Mouse (Mus musculus): ENCODE data around the gene Adgrf5. TPM values are rescaled to one million over a fixed set of nuclear protein-coding genes. Genes with fewer than 3 reads are reported as not detected.

Gene Adgrf5
- polyA plus RNA-seq, 1 experiment, result 1.1 TPM

- no peak for TF ChIP-seq POLR2A (IDR thresholded peaks at IDR 0.05; ENCODE audit: insufficient read depth, low read length)
- no peak for TF ChIP-seq EP300 (IDR thresholded peaks at IDR 0.05; ENCODE audit: insufficient read depth, low read depth, low read length)
- TF ChIP-seq CTCF (IDR thresholded peaks at IDR 0.05; ENCODE audit: low read depth, low read length), result no peak
- no peaks in the 10 kb centered on the region for H3K9me3 ChIP-seq (replicated peaks; ENCODE audit: control insufficient read depth, insufficient read depth, low read length, poor library complexity, severe bottlenecking)
- no peaks in the 10 kb centered on the region for H3K36me3 ChIP-seq (ENCODE audit: control insufficient read depth, insufficient read depth, low read length, poor library complexity, severe bottlenecking)
- H3K4me3 ChIP-seq (ENCODE audit: low read depth, low read length), result no peak overlapping the region
- H3K9ac ChIP-seq (ENCODE audit: low read depth, poor library complexity, severe bottlenecking), result no peak overlapping the region
- peaks cover 6% of the 10 kb centered on the region for H3K4me1 ChIP-seq (ENCODE audit: control insufficient read depth, insufficient read depth, low read length)
- H3K27ac ChIP-seq (ENCODE audit: insufficient read depth, low read length), result no peak overlapping the region
- no peaks in the 10 kb centered on the region for H3K27me3 ChIP-seq (ENCODE audit: control insufficient read depth, insufficient read depth, low read length, poor library complexity, severe bottlenecking)
Measured at GRCm38 (mm10) chr17:43366486-43366885, 6.2 kb downstream of the Adgrf5 start.

DNA sequence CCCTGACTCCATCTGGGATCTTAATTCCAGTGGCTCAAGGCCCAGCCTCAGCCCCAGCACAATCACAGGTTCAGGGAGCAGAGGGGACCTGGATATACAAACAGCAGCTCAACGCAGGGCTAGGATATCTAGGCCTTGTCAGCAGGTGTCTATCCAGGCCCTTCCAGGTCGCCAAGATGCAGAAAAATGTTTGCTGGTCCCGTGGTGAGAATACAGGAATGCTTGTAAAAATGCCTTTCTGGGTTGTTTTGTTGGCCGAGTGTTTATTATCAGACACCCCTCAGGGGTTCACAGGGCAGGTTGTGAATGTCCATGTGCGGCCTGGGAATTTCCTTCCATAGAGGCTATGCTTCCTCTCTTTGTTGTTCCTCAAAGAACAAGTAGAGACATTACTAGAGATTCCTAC lies 7.9 kb downstream of the Adgrf5 start:
- no peak overlapping the region for H3K4me3 ChIP-seq (ENCODE audit: low read depth, low read length)
- peaks cover 4% of the 10 kb centered on the region for H3K4me1 ChIP-seq (ENCODE audit: control insufficient read depth, insufficient read depth, low read length)
- H3K27ac ChIP-seq (ENCODE audit: insufficient read depth, low read length), result no peak overlapping the region
- H3K36me3 ChIP-seq (ENCODE audit: control insufficient read depth, insufficient read depth, low read length, poor library complexity, severe bottlenecking), result no peaks in the 10 kb centered on the region
- no peaks in the 10 kb centered on the region for H3K9me3 ChIP-seq (replicated peaks; ENCODE audit: control insufficient read depth, insufficient read depth, low read length, poor library complexity, severe bottlenecking)
- no peaks in the 10 kb centered on the region for H3K27me3 ChIP-seq (ENCODE audit: control insufficient read depth, insufficient read depth, low read length, poor library complexity, severe bottlenecking)
- no peak for TF ChIP-seq CTCF (IDR thresholded peaks at IDR 0.05; ENCODE audit: low read depth, low read length)
- TF ChIP-seq POLR2A (IDR thresholded peaks at IDR 0.05; ENCODE audit: insufficient read depth, low read length), result no peak
- TF ChIP-seq EP300 (IDR thresholded peaks at IDR 0.05; ENCODE audit: insufficient read depth, low read depth, low read length), result no peak
- no peak overlapping the region for H3K9ac ChIP-seq (ENCODE audit: low read depth, poor library complexity, severe bottlenecking)

DNA sequence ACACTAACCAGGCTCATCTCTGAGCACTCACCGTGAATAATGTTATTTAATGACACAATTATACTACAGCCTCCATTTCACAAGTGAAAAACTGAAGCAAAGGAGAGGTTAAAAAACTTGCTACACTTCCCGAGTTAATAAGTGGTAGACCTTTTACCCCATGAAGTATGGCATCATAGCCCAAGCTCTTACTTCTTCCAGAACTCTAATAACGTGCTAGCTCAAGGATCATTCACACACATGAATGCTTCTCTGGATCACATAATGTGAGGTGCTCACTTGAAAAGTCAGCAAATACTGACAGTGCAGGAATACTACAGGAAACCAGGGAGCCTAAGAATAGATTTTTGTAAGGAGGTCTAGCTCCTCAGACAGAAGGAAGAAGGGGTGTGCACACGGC lies 12.4 kb downstream of the Adgrf5 start:
- Histone ChIP-seq H3K4me1 (ENCODE audit: control insufficient read depth, insufficient read depth, low read length) (no peaks in the 10 kb centered on the region), H3K36me3 (ENCODE audit: control insufficient read depth, insufficient read depth, low read length, poor library complexity, severe bottlenecking) (no peaks in the 10 kb centered on the region), H3K4me3 (ENCODE audit: low read depth, low read length) (no peak overlapping the region), H3K27me3 (ENCODE audit: control insufficient read depth, insufficient read depth, low read length, poor library complexity, severe bottlenecking) (no peaks in the 10 kb centered on the region), H3K27ac (ENCODE audit: insufficient read depth, low read length) (no peak overlapping the region), H3K9me3 (replicated peaks; ENCODE audit: control insufficient read depth, insufficient read depth, low read length, poor library complexity, severe bottlenecking) (no peaks in the 10 kb centered on the region), H3K9ac (ENCODE audit: low read depth, poor library complexity, severe bottlenecking) (no peak overlapping the region)
- TF ChIP-seq POLR2A (IDR thresholded peaks at IDR 0.05; ENCODE audit: insufficient read depth, low read length), result no peak
- TF ChIP-seq EP300 (IDR thresholded peaks at IDR 0.05; ENCODE audit: insufficient read depth, low read depth, low read length), result no peak
- no peak for TF ChIP-seq CTCF (IDR thresholded peaks at IDR 0.05; ENCODE audit: low read depth, low read length)

DNA sequence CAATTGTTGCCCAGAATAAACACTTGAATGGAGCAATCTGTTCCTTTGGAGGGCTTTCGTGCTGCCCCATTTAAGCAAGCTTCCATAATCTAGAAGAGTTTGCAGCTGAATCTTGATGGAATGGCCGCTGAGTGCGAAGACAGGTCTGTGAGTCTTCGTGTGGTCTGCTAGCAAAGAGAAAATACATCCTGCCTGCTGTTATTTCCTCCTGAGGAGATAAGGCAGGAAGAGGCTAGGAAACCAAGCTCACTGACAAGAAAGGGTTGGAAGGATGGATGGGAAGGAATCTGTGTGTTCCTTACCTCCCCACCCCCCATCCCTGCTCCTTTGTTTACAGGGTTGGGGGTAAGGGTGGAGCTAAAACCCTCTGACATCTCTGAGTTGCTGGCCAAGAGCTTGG lies 13.8 kb downstream of the Adgrf5 start:
- TF ChIP-seq POLR2A (IDR thresholded peaks at IDR 0.05; ENCODE audit: insufficient read depth, low read length), result no peak
- no peak for TF ChIP-seq CTCF (IDR thresholded peaks at IDR 0.05; ENCODE audit: low read depth, low read length)
- no peak for TF ChIP-seq EP300 (IDR thresholded peaks at IDR 0.05; ENCODE audit: insufficient read depth, low read depth, low read length)
- Histone ChIP-seq H3K36me3 (ENCODE audit: control insufficient read depth, insufficient read depth, low read length, poor library complexity, severe bottlenecking) (no peaks in the 10 kb centered on the region), H3K4me3 (ENCODE audit: low read depth, low read length) (no peak overlapping the region), H3K27me3 (ENCODE audit: control insufficient read depth, insufficient read depth, low read length, poor library complexity, severe bottlenecking) (no peaks in the 10 kb centered on the region), H3K27ac (ENCODE audit: insufficient read depth, low read length) (no peak overlapping the region), H3K9ac (ENCODE audit: low read depth, poor library complexity, severe bottlenecking) (no peak overlapping the region), H3K4me1 (ENCODE audit: control insufficient read depth, insufficient read depth, low read length) (no peaks in the 10 kb centered on the region), H3K9me3 (replicated peaks; ENCODE audit: control insufficient read depth, insufficient read depth, low read length, poor library complexity, severe bottlenecking) (no peaks in the 10 kb centered on the region)

GRCm38 (mm10) chr17:43376527-43376926 lies 16.3 kb downstream of the Adgrf5 start:
- Histone ChIP-seq H3K4me1 (ENCODE audit: control insufficient read depth, insufficient read depth, low read length) (no peaks in the 10 kb centered on the region), H3K9ac (ENCODE audit: low read depth, poor library complexity, severe bottlenecking) (no peak overlapping the region), H3K36me3 (ENCODE audit: control insufficient read depth, insufficient read depth, low read length, poor library complexity, severe bottlenecking) (no peaks in the 10 kb centered on the region), H3K27me3 (ENCODE audit: control insufficient read depth, insufficient read depth, low read length, poor library complexity, severe bottlenecking) (no peaks in the 10 kb centered on the region), H3K9me3 (replicated peaks; ENCODE audit: control insufficient read depth, insufficient read depth, low read length, poor library complexity, severe bottlenecking) (0 out of 2 replicates have a peak, but pooled peaks cover 4% of the 10 kb centered on the region), H3K27ac (ENCODE audit: insufficient read depth, low read length) (no peak overlapping the region), H3K4me3 (ENCODE audit: low read depth, low read length) (no peak overlapping the region)
- no peak for TF ChIP-seq POLR2A (IDR thresholded peaks at IDR 0.05; ENCODE audit: insufficient read depth, low read length)
- TF ChIP-seq EP300 (IDR thresholded peaks at IDR 0.05; ENCODE audit: insufficient read depth, low read depth, low read length), result no peak
- no peak for TF ChIP-seq CTCF (IDR thresholded peaks at IDR 0.05; ENCODE audit: low read depth, low read length)

DNA sequence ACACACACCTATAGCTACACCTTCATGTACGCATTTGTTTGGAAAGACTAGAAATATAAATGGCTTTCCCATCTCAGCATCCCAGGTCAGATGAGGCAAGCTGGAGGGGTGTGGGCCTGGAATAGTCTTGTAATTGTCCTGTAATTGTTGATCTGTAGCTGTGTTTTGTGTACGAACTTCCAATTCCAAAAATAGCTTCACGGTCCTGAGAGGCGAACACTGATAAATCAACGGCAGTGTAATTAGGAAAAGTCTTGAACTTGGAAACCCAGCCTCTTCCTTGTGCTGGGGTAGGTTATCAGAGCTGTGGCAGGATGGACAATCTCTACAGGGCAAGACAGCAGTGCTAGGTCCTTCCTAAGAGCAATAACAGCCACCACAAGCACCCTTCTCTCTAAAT lies 18.5 kb downstream of the Adgrf5 start:
- no peak for TF ChIP-seq CTCF (IDR thresholded peaks at IDR 0.05; ENCODE audit: low read depth, low read length)
- TF ChIP-seq EP300 (IDR thresholded peaks at IDR 0.05; ENCODE audit: insufficient read depth, low read depth, low read length), result no peak
- TF ChIP-seq POLR2A (IDR thresholded peaks at IDR 0.05; ENCODE audit: insufficient read depth, low read length), result no peak
- no peak overlapping the region for H3K27ac ChIP-seq (ENCODE audit: insufficient read depth, low read length)
- no peaks in the 10 kb centered on the region for H3K36me3 ChIP-seq (ENCODE audit: control insufficient read depth, insufficient read depth, low read length, poor library complexity, severe bottlenecking)
- H3K4me1 ChIP-seq (ENCODE audit: control insufficient read depth, insufficient read depth, low read length), result no peaks in the 10 kb centered on the region
- H3K9me3 ChIP-seq (replicated peaks; ENCODE audit: control insufficient read depth, insufficient read depth, low read length, poor library complexity, severe bottlenecking), result 0 out of 2 replicates have a peak, but pooled peaks cover 4% of the 10 kb centered on the region
- H3K27me3 ChIP-seq (ENCODE audit: control insufficient read depth, insufficient read depth, low read length, poor library complexity, severe bottlenecking), result no peaks in the 10 kb centered on the region
- no peak overlapping the region for H3K9ac ChIP-seq (ENCODE audit: low read depth, poor library complexity, severe bottlenecking)
- no peak overlapping the region for H3K4me3 ChIP-seq (ENCODE audit: low read depth, low read length)

Data from ES-Bruce4 (cell line).